Mouse (Mus musculus): ENCODE data around the gene Zdhhc3. TPM values are rescaled to one million over a fixed set of nuclear protein-coding genes. Genes with fewer than 3 reads are reported as not detected.

Zdhhc3 gene
- polyA plus RNA-seq, 1 experiment from 2014 or later = 49.7 TPM

DNA sequence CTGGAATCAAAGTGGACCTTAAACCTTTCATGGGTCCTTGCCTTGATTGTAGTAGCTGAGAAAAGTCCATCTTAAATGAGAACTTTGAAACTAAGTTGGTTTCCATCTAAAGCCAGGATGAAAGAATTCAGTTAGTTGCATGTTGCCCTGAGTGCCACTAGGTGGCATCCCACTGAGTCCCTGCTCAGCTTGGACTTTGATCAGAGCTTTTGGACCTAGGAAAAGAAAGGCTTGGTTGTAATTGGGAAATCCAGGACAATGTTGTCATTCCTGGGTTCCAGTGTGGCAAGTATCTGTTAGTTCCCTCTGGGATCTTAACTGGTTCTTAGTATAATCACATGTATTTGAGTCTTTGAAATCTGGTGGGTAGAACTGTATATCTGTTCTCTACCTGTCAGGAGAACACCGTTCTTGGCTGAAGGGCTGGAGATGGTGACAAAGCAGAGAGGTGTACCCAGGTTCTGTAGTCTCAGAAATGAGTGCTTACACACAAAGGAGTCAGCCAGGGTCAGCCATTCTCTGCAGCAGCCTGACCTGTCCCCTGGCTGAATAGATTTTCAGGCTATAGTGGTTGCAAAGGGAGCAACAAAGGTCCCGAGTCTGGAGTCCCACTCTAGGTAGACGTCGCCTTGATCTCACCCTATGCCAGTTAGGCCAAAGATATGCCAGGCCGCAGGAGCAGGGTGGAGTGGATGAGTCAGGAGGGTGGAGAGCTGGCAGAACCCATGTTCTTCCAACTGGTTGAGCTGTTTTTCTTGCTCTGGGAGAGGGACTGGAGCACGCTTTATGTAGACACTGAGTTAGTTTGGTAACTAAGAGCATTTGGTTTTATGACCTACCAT is 10.8 kb upstream of the Zdhhc3 start:
- Histone ChIP-seq H3K9ac (ENCODE audit: low read length) (no peak overlapping the region), H3K27me3 (ENCODE audit: control insufficient read depth, insufficient read depth, low read length) (no peaks in the 10 kb centered on the region), H3K4me1 (ENCODE audit: control insufficient read depth, insufficient read depth, low read length) (no peaks in the 10 kb centered on the region), H3K4me2 (ENCODE audit: low read depth, low read length) (no peak overlapping the region), H3K27ac (ENCODE audit: low read length) (no peak overlapping the region), H3K4me3 (ENCODE audit: low read length) (no peak overlapping the region), H3K36me3 (ENCODE audit: control insufficient read depth, insufficient read depth) (peaks cover 50% of the 10 kb centered on the region), H3K9me3 (replicated peaks; ENCODE audit: control insufficient read depth, low read length) (no peaks in the 10 kb centered on the region)
- ATAC-seq (replicated peaks; ENCODE audit: extremely low read depth, insufficient read depth, low FRiP score) = no peak
- 89% methylated on average over 6 of the region's 6 CpGs for WGBS

- Histone ChIP-seq H3K27me3 (ENCODE audit: control insufficient read depth, insufficient read depth, low read length) (no peaks in the 10 kb centered on the region), H3K27ac (ENCODE audit: low read length) (no peak overlapping the region), H3K4me1 (ENCODE audit: control insufficient read depth, insufficient read depth, low read length) (no peaks in the 10 kb centered on the region), H3K9me3 (replicated peaks; ENCODE audit: control insufficient read depth, low read length) (no peaks in the 10 kb centered on the region), H3K9ac (ENCODE audit: low read length) (no peak overlapping the region), H3K4me2 (ENCODE audit: low read depth, low read length) (no peak overlapping the region), H3K4me3 (ENCODE audit: low read length) (no peak overlapping the region), H3K36me3 (ENCODE audit: control insufficient read depth, insufficient read depth) (peaks cover 47% of the 10 kb centered on the region)
- 81% methylated on average over 3 of the region's 3 CpGs for WGBS
- ATAC-seq (replicated peaks; ENCODE audit: extremely low read depth, insufficient read depth, low FRiP score) = no peak
Observed at GRCm38 (mm10) chr9:123123017-123123416, 10.0 kb upstream of the Zdhhc3 start.

DNA sequence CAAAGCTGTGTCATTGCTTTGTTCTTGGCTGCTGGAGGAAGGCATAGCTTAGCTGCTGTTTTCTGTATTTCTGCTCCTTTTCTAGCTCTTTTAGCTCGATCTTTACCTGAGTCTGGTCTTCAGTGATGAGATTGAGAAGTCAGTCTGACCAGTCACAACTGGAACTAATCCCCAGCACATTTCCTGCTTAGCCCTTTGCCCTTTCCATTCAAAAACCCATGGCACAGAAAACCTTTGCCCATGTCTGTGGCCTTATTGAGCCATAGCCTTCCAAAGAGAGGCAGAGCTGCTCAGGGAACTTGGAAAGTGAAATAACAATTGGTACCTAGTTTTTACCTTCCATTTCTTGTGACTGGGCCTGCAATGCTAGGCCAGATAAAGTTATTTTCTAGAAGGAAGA is 2.6 kb upstream of the Zdhhc3 start:
- WGBS = 82% methylated on average over 1 of the region's 1 CpGs
- ATAC-seq (replicated peaks; ENCODE audit: extremely low read depth, insufficient read depth, low FRiP score) = no peak

DNA sequence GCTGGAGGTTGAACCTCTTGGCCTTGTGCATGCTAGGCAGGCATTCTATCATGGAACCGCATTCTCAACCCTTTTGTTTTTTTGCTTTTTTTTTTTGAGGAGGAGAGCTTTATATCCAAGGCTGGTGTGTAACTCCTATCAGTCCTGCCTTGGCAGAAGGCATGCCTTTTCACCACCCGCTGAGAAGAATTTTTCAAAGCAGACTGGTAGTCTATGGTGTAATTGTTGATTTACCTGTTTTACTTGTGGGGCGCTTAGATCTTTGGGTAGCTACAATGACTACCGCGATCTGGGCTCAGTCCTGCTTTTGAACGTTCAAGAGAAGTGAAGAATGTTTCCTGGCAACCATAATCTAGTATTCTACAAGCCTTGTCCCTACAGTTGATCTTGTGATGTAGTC is 926 bp upstream of the Zdhhc3 start:
- Histone ChIP-seq H3K9ac (ENCODE audit: low read length) (peak overlapping the region; percentile 97), H3K27ac (ENCODE audit: low read length) (no peak overlapping the region; the same call in 1 of the 2 replicates), H3K36me3 (ENCODE audit: control insufficient read depth, insufficient read depth) (peaks cover 5% of the 10 kb centered on the region), H3K4me2 (ENCODE audit: low read depth, low read length) (peak overlapping the region; percentile 80), H3K9me3 (replicated peaks; ENCODE audit: control insufficient read depth, low read length) (no peaks in the 10 kb centered on the region), H3K4me1 (ENCODE audit: control insufficient read depth, insufficient read depth, low read length) (peaks cover 14% of the 10 kb centered on the region), H3K4me3 (ENCODE audit: low read length) (peak overlapping the region; percentile 96), H3K27me3 (ENCODE audit: control insufficient read depth, insufficient read depth, low read length) (no peaks in the 10 kb centered on the region)
- no peak for ATAC-seq (replicated peaks; ENCODE audit: extremely low read depth, insufficient read depth, low FRiP score)
- WGBS = 50% methylated on average over 6 of the region's 6 CpGs

More for the DNA sequence above, 2.6 kb upstream of the Zdhhc3 start:
- no peak overlapping the region for H3K27ac ChIP-seq (ENCODE audit: low read length)
- H3K4me1 ChIP-seq (ENCODE audit: control insufficient read depth, insufficient read depth, low read length) = peaks cover 14% of the 10 kb centered on the region
- no peaks in the 10 kb centered on the region for H3K9me3 ChIP-seq (replicated peaks; ENCODE audit: control insufficient read depth, low read length)
- no peak overlapping the region for H3K4me3 ChIP-seq (ENCODE audit: low read length)
- no peaks in the 10 kb centered on the region for H3K27me3 ChIP-seq (ENCODE audit: control insufficient read depth, insufficient read depth, low read length)
- H3K36me3 ChIP-seq (ENCODE audit: control insufficient read depth, insufficient read depth) = peaks cover 21% of the 10 kb centered on the region
- no peak overlapping the region for H3K4me2 ChIP-seq (ENCODE audit: low read depth, low read length)
- H3K9ac ChIP-seq (ENCODE audit: low read length) = no peak overlapping the region

- peak overlapping the region; percentile 96 for H3K4me3 ChIP-seq (ENCODE audit: low read length)
- H3K9ac ChIP-seq (ENCODE audit: low read length) = peak overlapping the region; percentile 97
- H3K9me3 ChIP-seq (replicated peaks; ENCODE audit: control insufficient read depth, low read length) = no peaks in the 10 kb centered on the region
- H3K4me1 ChIP-seq (ENCODE audit: control insufficient read depth, insufficient read depth, low read length) = peaks cover 14% of the 10 kb centered on the region
- no peak for ATAC-seq (replicated peaks; ENCODE audit: extremely low read depth, insufficient read depth, low FRiP score)
- no peak overlapping the region for H3K27ac ChIP-seq (ENCODE audit: low read length)
- peak overlapping the region; percentile 80 for H3K4me2 ChIP-seq (ENCODE audit: low read depth, low read length)
- H3K27me3 ChIP-seq (ENCODE audit: control insufficient read depth, insufficient read depth, low read length) = no peaks in the 10 kb centered on the region
- 56% methylated on average over 8 of the region's 8 CpGs for WGBS
- H3K36me3 ChIP-seq (ENCODE audit: control insufficient read depth, insufficient read depth) = no peaks in the 10 kb centered on the region
Observed at GRCm38 (mm10) chr9:123111751-123112221, 1.2 kb downstream of the Zdhhc3 start.

GRCm38 (mm10) chr9:123109188-123109587 is 3.8 kb downstream of the Zdhhc3 start:
- H3K36me3 ChIP-seq (ENCODE audit: control insufficient read depth, insufficient read depth) = peaks cover 3% of the 10 kb centered on the region; the same call in 1 of the 2 replicates
- H3K4me3 ChIP-seq (ENCODE audit: low read length) = no peak overlapping the region
- no peaks in the 10 kb centered on the region for H3K9me3 ChIP-seq (replicated peaks; ENCODE audit: control insufficient read depth, low read length)
- 87% methylated on average over 7 of the region's 7 CpGs for WGBS
- H3K4me1 ChIP-seq (ENCODE audit: control insufficient read depth, insufficient read depth, low read length) = peaks cover 14% of the 10 kb centered on the region
- H3K4me2 ChIP-seq (ENCODE audit: low read depth, low read length) = no peak overlapping the region
- ATAC-seq (replicated peaks; ENCODE audit: extremely low read depth, insufficient read depth, low FRiP score) = no peak
- no peak overlapping the region for H3K9ac ChIP-seq (ENCODE audit: low read length)
- no peaks in the 10 kb centered on the region for H3K27me3 ChIP-seq (ENCODE audit: control insufficient read depth, insufficient read depth, low read length)
- no peak overlapping the region for H3K27ac ChIP-seq (ENCODE audit: low read length)

- 85% methylated on average over 4 of the region's 4 CpGs for WGBS
- no peak; the same call in 1 of the 2 replicates for ATAC-seq (replicated peaks; ENCODE audit: extremely low read depth, insufficient read depth, low FRiP score)
- Histone ChIP-seq H3K4me3 (ENCODE audit: low read length) (no peak overlapping the region), H3K4me1 (ENCODE audit: control insufficient read depth, insufficient read depth, low read length) (peaks cover 8% of the 10 kb centered on the region), H3K9ac (ENCODE audit: low read length) (no peak overlapping the region), H3K9me3 (replicated peaks; ENCODE audit: control insufficient read depth, low read length) (no peaks in the 10 kb centered on the region), H3K4me2 (ENCODE audit: low read depth, low read length) (no peak overlapping the region), H3K27ac (ENCODE audit: low read length) (no peak overlapping the region), H3K36me3 (ENCODE audit: control insufficient read depth, insufficient read depth) (peaks cover 3% of the 10 kb centered on the region; the same call in 1 of the 2 replicates), H3K27me3 (ENCODE audit: control insufficient read depth, insufficient read depth, low read length) (no peaks in the 10 kb centered on the region)
Observed at GRCm38 (mm10) chr9:123107186-123107585, 5.8 kb downstream of the Zdhhc3 start.

GRCm38 (mm10) chr9:123104362-123104761 is 8.6 kb downstream of the Zdhhc3 start:
- Histone ChIP-seq H3K9ac (ENCODE audit: low read length) (no peak overlapping the region), H3K27ac (ENCODE audit: low read length) (no peak overlapping the region), H3K4me1 (ENCODE audit: control insufficient read depth, insufficient read depth, low read length) (no peaks in the 10 kb centered on the region), H3K36me3 (ENCODE audit: control insufficient read depth, insufficient read depth) (peaks cover 11% of the 10 kb centered on the region), H3K4me3 (ENCODE audit: low read length) (no peak overlapping the region), H3K27me3 (ENCODE audit: control insufficient read depth, insufficient read depth, low read length) (no peaks in the 10 kb centered on the region), H3K4me2 (ENCODE audit: low read depth, low read length) (no peak overlapping the region), H3K9me3 (replicated peaks; ENCODE audit: control insufficient read depth, low read length) (no peaks in the 10 kb centered on the region)
- ATAC-seq (replicated peaks; ENCODE audit: extremely low read depth, insufficient read depth, low FRiP score) = no peak

DNA sequence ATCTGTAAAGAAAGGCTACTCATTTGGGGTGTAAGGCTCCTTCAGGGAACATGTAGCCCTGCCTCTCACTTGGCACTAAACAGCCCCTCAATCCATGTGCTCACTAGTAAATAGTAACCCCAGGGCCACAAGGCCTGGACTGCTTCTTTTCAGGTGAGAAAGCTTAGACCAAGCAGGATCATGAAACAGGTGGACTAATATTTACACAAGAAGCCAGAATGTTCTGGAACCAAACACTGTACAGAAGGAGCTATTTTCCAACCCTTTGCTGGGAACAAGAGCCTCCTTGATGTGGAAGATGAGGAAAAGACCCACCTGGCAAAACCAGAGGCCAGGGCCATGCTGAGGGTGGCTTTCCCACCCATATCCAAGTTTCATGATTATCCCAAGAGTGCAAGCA is 9.6 kb downstream of the Zdhhc3 start:
- H3K4me2 ChIP-seq (ENCODE audit: low read depth, low read length) = no peak overlapping the region
- no peak overlapping the region for H3K9ac ChIP-seq (ENCODE audit: low read length)
- H3K9me3 ChIP-seq (replicated peaks; ENCODE audit: control insufficient read depth, low read length) = no peaks in the 10 kb centered on the region
- peaks cover 16% of the 10 kb centered on the region for H3K36me3 ChIP-seq (ENCODE audit: control insufficient read depth, insufficient read depth)
- no peak overlapping the region for H3K27ac ChIP-seq (ENCODE audit: low read length)
- no peaks in the 10 kb centered on the region for H3K27me3 ChIP-seq (ENCODE audit: control insufficient read depth, insufficient read depth, low read length)
- H3K4me1 ChIP-seq (ENCODE audit: control insufficient read depth, insufficient read depth, low read length) = no peaks in the 10 kb centered on the region
- no peak overlapping the region for H3K4me3 ChIP-seq (ENCODE audit: low read length)
- no peak for ATAC-seq (replicated peaks; ENCODE audit: extremely low read depth, insufficient read depth, low FRiP score)

Data from heart, embryonic 16.5 days (tissue).